Mouse (Mus musculus) lung, embryonic 16.5 days (tissue): ENCODE measurements around the gene Abcg1. TPM values are rescaled to one million over a fixed set of nuclear protein-coding genes. Genes with fewer than 3 reads are reported as not detected.
A peak's percentile ranks its signal among the peaks of the same experiment; 100 is the strongest.

Source experiments
- ATAC-seq: fragments of 200-750 bp; cut with Nextera tagmentation; 2 replicates; pipeline ENCODE4 v1.8.0; 2017; ENCODE audit warnings: low read depth, mild to moderate bottlenecking, moderate library complexity
- H3K27ac ChIP-seq: fragments of 300-500 bp; sonication (generic); 2 replicates; pipeline ENCODE4 v1.5.1; 2014; ENCODE audit warnings: mild to moderate bottlenecking, control low read depth, low read length
- H3K27me3 ChIP-seq: fragments of 300-500 bp; sonication (generic); 2 replicates; pipeline ENCODE4 v1.6.1; 2014; ENCODE audit warnings: low read depth, low read length, mixed read lengths; ENCODE audit not compliant: control insufficient read depth, insufficient read depth
- H3K36me3 ChIP-seq: fragments of 300-500 bp; sonication (generic); 2 replicates; pipeline ENCODE4 v1.6.1; 2014; ENCODE audit warnings: low read length; ENCODE audit not compliant: control insufficient read depth, insufficient read depth
- H3K4me1 ChIP-seq: fragments of 300-500 bp; sonication (generic); replicated peaks from 2 replicates; pipeline ENCODE4 v1.6.1; 2014; ENCODE audit warnings: low read length, mixed read lengths; ENCODE audit not compliant: control insufficient read depth, insufficient read depth
- H3K4me2 ChIP-seq: fragments of 300-500 bp; sonication (generic); 2 replicates; pipeline ENCODE4 v1.6.1; 2014; ENCODE audit warnings: low read depth, low read length, control low read depth
- H3K4me3 ChIP-seq: fragments of 300-500 bp; sonication (generic); 2 replicates; pipeline ENCODE4 v1.5.1; 2014; ENCODE audit warnings: mild to moderate bottlenecking, low read length, control low read depth
- H3K9ac ChIP-seq: fragments of 300-500 bp; sonication (generic); 2 replicates; pipeline ENCODE4 v1.6.1; 2014; ENCODE audit warnings: low read length, control low read depth
- H3K9me3 ChIP-seq: fragments of 300-500 bp; sonication (generic); 2 replicates; pipeline ENCODE4 v1.6.1; 2016; ENCODE audit warnings: low read length; ENCODE audit not compliant: control insufficient read depth
- WGBS: fragments of 180-500 bp; shearing (Covaris S2); extraction: QIAGEN DNeasy Blood & Tissue Kit; methylation state at CpG from one replicate; pipeline ENCODE4 v1.1.7; 2014; 5-methylcytosine and 5-hydroxymethylcytosine counted together
- polyA plus RNA-seq: library from polyadenylated mRNA; unstranded; fragments of >200 nt; fragmentation: Nextera tagmentation; extraction: Ambion mirVana; gene quantifications from 2 replicates; pipeline ENCODE4 v1.2.1, GENCODE M21; 2015

The Abcg1 gene
- polyA plus RNA-seq, 1 experiment from 2014 or later = 12.9 TPM

- no peaks in the 10 kb centered on the region for H3K36me3 ChIP-seq
- H3K4me3 ChIP-seq = no peak overlapping the region
- 74% methylated on average over 4 of the region's 4 CpGs for WGBS
- 0 out of 2 replicates have a peak, but pooled peaks have one; percentile 1 for ATAC-seq
- H3K27me3 ChIP-seq = no peaks in the 10 kb centered on the region
- no peak overlapping the region for H3K9ac ChIP-seq
- peaks cover 39% of the 10 kb centered on the region for H3K4me1 ChIP-seq
- H3K27ac ChIP-seq = no peak overlapping the region
- H3K9me3 ChIP-seq = no peaks in the 10 kb centered on the region
- H3K4me2 ChIP-seq = peak overlapping the region; percentile 48
These were observed 15.4 kb downstream of the Abcg1 start for GRCm38 (mm10) chr17:31072872-31073271.

GRCm38 (mm10) chr17:31073273-31074052 lies 16.0 kb downstream of the Abcg1 start:
- no peaks in the 10 kb centered on the region for H3K36me3 ChIP-seq
- peak overlapping the region; percentile 48 for H3K4me2 ChIP-seq
- H3K4me1 ChIP-seq = peaks cover 41% of the 10 kb centered on the region
- peak; percentile 85 for ATAC-seq
- H3K9me3 ChIP-seq = no peaks in the 10 kb centered on the region
- H3K4me3 ChIP-seq = peak overlapping the region; percentile 27
- H3K27me3 ChIP-seq = no peaks in the 10 kb centered on the region
- WGBS = 4% methylated on average over 31 of the region's 31 CpGs
- no peak overlapping the region for H3K27ac ChIP-seq
- no peak overlapping the region for H3K9ac ChIP-seq

GRCm38 (mm10) chr17:31074053-31074590 lies 16.6 kb downstream of the Abcg1 start:
- Histone ChIP-seq H3K9ac (no peak overlapping the region), H3K4me1 (peaks cover 46% of the 10 kb centered on the region), H3K4me2 (no peak overlapping the region), H3K4me3 (no peak overlapping the region), H3K9me3 (no peaks in the 10 kb centered on the region), H3K27me3 (no peaks in the 10 kb centered on the region), H3K36me3 (no peaks in the 10 kb centered on the region), H3K27ac (peak overlapping the region; percentile 27; the same call in 1 of the 2 replicates)
- WGBS = 32% methylated on average over 7 of the region's 7 CpGs
- ATAC-seq = no peak

- Histone ChIP-seq H3K27me3 (no peaks in the 10 kb centered on the region), H3K4me1 (peaks cover 46% of the 10 kb centered on the region), H3K36me3 (no peaks in the 10 kb centered on the region), H3K27ac (no peak overlapping the region), H3K4me3 (no peak overlapping the region), H3K4me2 (no peak overlapping the region), H3K9me3 (no peaks in the 10 kb centered on the region), H3K9ac (no peak overlapping the region)
- ATAC-seq = no peak
- whole genome bisulfite sequencing = 49% methylated on average over 3 of the region's 3 CpGs
These were observed 17.2 kb downstream of the Abcg1 start for GRCm38 (mm10) chr17:31074666-31075065.

- ATAC-seq = no peak
- Histone ChIP-seq H3K27me3 (no peaks in the 10 kb centered on the region), H3K36me3 (no peaks in the 10 kb centered on the region), H3K4me3 (no peak overlapping the region), H3K9ac (no peak overlapping the region), H3K9me3 (no peaks in the 10 kb centered on the region), H3K27ac (no peak overlapping the region), H3K4me2 (no peak overlapping the region), H3K4me1 (peaks cover 43% of the 10 kb centered on the region)
- WGBS = 76% methylated on average over 5 of the region's 5 CpGs
These were observed 18.0 kb downstream of the Abcg1 start for GRCm38 (mm10) chr17:31075471-31075870.

- WGBS = 54% methylated on average over 5 of the region's 5 CpGs
- Histone ChIP-seq H3K4me2 (no peak overlapping the region), H3K27ac (peak overlapping the region; percentile 71), H3K9ac (no peak overlapping the region), H3K9me3 (no peaks in the 10 kb centered on the region), H3K4me1 (peaks cover 25% of the 10 kb centered on the region), H3K36me3 (no peaks in the 10 kb centered on the region), H3K27me3 (no peaks in the 10 kb centered on the region), H3K4me3 (no peak overlapping the region)
- no peak for ATAC-seq
These were observed 20.1 kb downstream of the Abcg1 start for GRCm38 (mm10) chr17:31077561-31077960.

- Histone ChIP-seq H3K9me3 (no peaks in the 10 kb centered on the region), H3K4me2 (no peak overlapping the region), H3K4me1 (peaks cover 16% of the 10 kb centered on the region; the same call in 1 of the 2 replicates), H3K27ac (peak overlapping the region; percentile 71), H3K9ac (no peak overlapping the region), H3K27me3 (no peaks in the 10 kb centered on the region), H3K4me3 (no peak overlapping the region), H3K36me3 (no peaks in the 10 kb centered on the region)
- no peak for ATAC-seq
- WGBS = 70% methylated on average over 11 of the region's 11 CpGs
These were observed 21.1 kb downstream of the Abcg1 start for GRCm38 (mm10) chr17:31078581-31078980.

- H3K36me3 ChIP-seq = no peaks in the 10 kb centered on the region
- 0 out of 2 replicates have a peak overlapping the region, but pooled peaks have one; percentile 24 for H3K4me2 ChIP-seq
- H3K4me1 ChIP-seq = peaks cover 10% of the 10 kb centered on the region; the same call in 1 of the 2 replicates
- no peak overlapping the region for H3K9ac ChIP-seq
- no peak overlapping the region for H3K4me3 ChIP-seq
- no peaks in the 10 kb centered on the region for H3K9me3 ChIP-seq
- ATAC-seq = peak; percentile 89
- peak overlapping the region; percentile 82 for H3K27ac ChIP-seq
- 43% methylated on average over 12 of the region's 12 CpGs for WGBS
- H3K27me3 ChIP-seq = no peaks in the 10 kb centered on the region
These were observed 21.8 kb downstream of the Abcg1 start for GRCm38 (mm10) chr17:31079078-31079840.
